11 mouse cellular contexts compared by ENCODE assay signal in genomic region chr2:167250003-167250735, GRCm38 (mm10). TPM values are rescaled to one million over a fixed set of nuclear protein-coding genes. Genes with fewer than 3 reads are reported as not detected.
DNase-seq lines count a peak whose midpoint lies in the region; ATAC-seq and TF ChIP-seq lines count a peak whose summit lies in the region.
"Had no signal": no experiment of that assay in that cellular context is flagged by ENCODE, and none has a peak within 500 bp of the region (broad histone marks: within the 10 kb centered on the region; RNA-seq: fewer than 3 reads in every experiment).

No protein-coding gene starts in this region.

- no peak overlapping the region for H3K4me3 ChIP-seq in heart, embryonic 12.5 days
- H3K4me3 ChIP-seq in lung, postnatal 0 days (ENCODE audit: low read depth, low read length) = no peak overlapping the region
- H3K4me3 ChIP-seq in limb, embryonic 14.5 days (replicated peaks; ENCODE audit: low read length) = no peak overlapping the region
- H3K4me3 ChIP-seq: left cerebral cortex, adult 2 months had no signal

- TF ChIP-seq EP300 in lung, postnatal 0 days (IDR thresholded peaks at IDR 0.05) = no peak

- no peak for DNase-seq in heart, postnatal 36 days
- no peak for DNase-seq in lung, postnatal 0 days (ENCODE audit: low spot score)
- DNase-seq in lung, postnatal 25 days (ENCODE audit: low spot score) = no peak
- DNase-seq in adrenal gland, postnatal 25 days = peak; percentile 59
- DNase-seq in limb, embryonic 14.5 days (ENCODE audit: low spot score) = no peak
- DNase-seq in left cerebral cortex, adult 11 months (ENCODE audit: low spot score) = no peak
- no peak for DNase-seq in retina, postnatal 1 day

- no peaks in the 10 kb centered on the region for H3K27me3 ChIP-seq in heart, embryonic 12.5 days (replicated peaks)
- H3K27me3 ChIP-seq in lung, postnatal 0 days (replicated peaks; ENCODE audit: insufficient read depth, low read length) = no peaks in the 10 kb centered on the region
- no peaks in the 10 kb centered on the region for H3K27me3 ChIP-seq in limb, embryonic 14.5 days (ENCODE audit: control insufficient read depth, insufficient read depth, low read length)

- H3K4me2 ChIP-seq in heart, embryonic 12.5 days = peak overlapping the region; percentile 19; the same call in 1 of the 2 replicates
- H3K4me2 ChIP-seq in lung, postnatal 0 days (replicated peaks; ENCODE audit: low read depth, low read length) = no peak overlapping the region
- peak overlapping the region; percentile 29; the same call in 1 of the 2 replicates for H3K4me2 ChIP-seq in limb, embryonic 14.5 days (replicated peaks; ENCODE audit: low read depth, low read length, severe bottlenecking)

- no peak overlapping the region for H3K9ac ChIP-seq in heart, embryonic 12.5 days
- no peak overlapping the region for H3K9ac ChIP-seq in lung, postnatal 0 days (replicated peaks; ENCODE audit: low read depth)
- H3K9ac ChIP-seq in limb, embryonic 14.5 days (ENCODE audit: low read depth, low read length, severe bottlenecking) = no peak overlapping the region

- intact Hi-C loops in heart, postnatal 36 days (cut with DNase I) = no loop called here

- WGBS in heart, embryonic 12.5 days = 44% methylated on average over 11 of the region's 11 CpGs
- WGBS in lung, postnatal 0 days = 31% methylated on average over 11 of the region's 11 CpGs
- WGBS in limb, embryonic 14.5 days = 46% methylated on average over 7 of the region's 11 CpGs

- H3K9me3 ChIP-seq in heart, embryonic 12.5 days (replicated peaks) = no peaks in the 10 kb centered on the region
- H3K9me3 ChIP-seq in lung, postnatal 0 days (ENCODE audit: low read length) = no peaks in the 10 kb centered on the region
- no peaks in the 10 kb centered on the region for H3K9me3 ChIP-seq in limb, embryonic 14.5 days (ENCODE audit: control insufficient read depth, low read length)

- no peak for ATAC-seq in heart, embryonic 12.5 days (ENCODE audit: insufficient number of reproducible peaks, low FRiP score)
- no peak for ATAC-seq in lung, postnatal 0 days
- ATAC-seq in limb, embryonic 14.5 days (ENCODE audit: low FRiP score, low read depth) = no peak
- ATAC-seq: CD4-positive, CD25-positive, alpha-beta regulatory T cell, adult 4 months had no signal

- TF ChIP-seq POLR2A in limb, embryonic 14.5 days (IDR thresholded peaks at IDR 0.05; ENCODE audit: borderline replicate concordance, extremely low read depth, insufficient read depth, insufficient read length) = no peak

- H3K27ac ChIP-seq in heart, embryonic 12.5 days (ENCODE audit: poor library complexity, severe bottlenecking) = 0 out of 2 replicates have a peak overlapping the region, but pooled peaks have one; percentile 10
- H3K27ac ChIP-seq in lung, postnatal 0 days (ENCODE audit: low read length) = peak overlapping the region; percentile 75
- H3K27ac ChIP-seq in limb, embryonic 14.5 days (replicated peaks; ENCODE audit: low read depth, low read length) = no peak overlapping the region
- H3K27ac ChIP-seq: left cerebral cortex, adult 2 months had no signal

- peaks cover 46% of the 10 kb centered on the region for H3K4me1 ChIP-seq in heart, embryonic 12.5 days (replicated peaks)
- peaks cover 8% of the 10 kb centered on the region; the same call in 1 of the 2 replicates for H3K4me1 ChIP-seq in lung, postnatal 0 days (ENCODE audit: insufficient read depth, low read depth, low read length)
- peaks cover 22% of the 10 kb centered on the region for H3K4me1 ChIP-seq in limb, embryonic 14.5 days (ENCODE audit: control insufficient read depth, insufficient read depth, low read length)

- TF ChIP-seq CTCF in lung, postnatal 0 days (IDR thresholded peaks at IDR 0.05) = no peak

- H3K36me3 ChIP-seq in heart, embryonic 12.5 days = no peaks in the 10 kb centered on the region
- no peaks in the 10 kb centered on the region for H3K36me3 ChIP-seq in lung, postnatal 0 days (ENCODE audit: insufficient read depth, low read length)
- H3K36me3 ChIP-seq in limb, embryonic 14.5 days (ENCODE audit: control insufficient read depth, insufficient read depth, low read length) = no peaks in the 10 kb centered on the region

RNA-seq across cellular contexts. Expression of gene Ptgis, which starts 9.8 kb away (rescaled TPM):
- polyA plus RNA-seq in heart, embryonic 12.5 days (2016; fragmentation: Nextera tagmentation; extraction: Ambion mirVana) = 22.5 and 22.9 TPM in 2 replicates
- total RNA-seq in heart, postnatal 36 days (2021) = 10 to 100 TPM; 19.5 to 22.2 TPM
- 32.7 and 37.9 TPM in 2 replicates for polyA plus RNA-seq in lung, postnatal 0 days (2015; fragmentation: Nextera tagmentation; extraction: Ambion mirVana)
- total RNA-seq in adrenal gland, postnatal 25 days (2021) = 17.7 and 24.9 TPM in 2 replicates
- 37.7 and 53.0 TPM in 2 replicates for polyA plus RNA-seq in limb, embryonic 14.5 days (2012; rRNA removed)
- polyA plus RNA-seq in limb, embryonic 14.5 days (2014; fragmentation: Nextera tagmentation; extraction: Ambion mirVana) = 31.2 and 31.8 TPM in 2 replicates
- total RNA-seq: common myeloid progenitor, adult 5-6 weeks had no signal
